Mouse (Mus musculus) bone marrow, adult 2 months (tissue): ENCODE results near the gene Fgr.

Experiments used
- CTCF ChIP-seq: fragments of 200-500 bp; IDR thresholded peaks from 2 replicates; pipeline ENCODE4 v1.5.1; 2011; ENCODE audit warnings: low read length, control low read depth; ENCODE audit not compliant: control insufficient read depth, insufficient read depth
- POLR2A ChIP-seq: fragments of 200-500 bp; IDR thresholded peaks from 2 replicates; pipeline ENCODE4 v1.6.1; 2011; ENCODE audit warnings: low read depth, mild to moderate bottlenecking, control low read depth, low read length, borderline replicate concordance; ENCODE audit not compliant: control insufficient read depth

- TF ChIP-seq CTCF (no peak), POLR2A (no peak)
Measured at GRCm38 (mm10) chr4:133035446-133035845, 61.6 kb downstream of the Fgr start.
